Mouse (Mus musculus) limb, embryonic 11.5 days (tissue): ENCODE measurements at regions not wholly inside any gene's neighbourhood (a gene's known extent, or its start where the extent isn't known, plus 50 kb on each side); places are given as distances from the start of the nearest gene placed in this dataset.

Experiments
- ATAC-seq: fragments of 200-750 bp; cut with Nextera tagmentation; 2 replicates; pipeline ENCODE4 v1.8.0; 2017; ENCODE audit warnings: low read depth; ENCODE audit not compliant: insufficient number of reproducible peaks, low FRiP score, low TSS enrichment
- DNase-seq: peaks from one replicate; pipeline ENCODE4 v3.0.0-alpha.2; 2015; ENCODE audit warnings: low spot score
- H3K27ac ChIP-seq: fragments of 300-500 bp; sonication (generic); replicated peaks from 2 replicates; pipeline ENCODE4 v1.5.1; 2014; ENCODE audit warnings: low read depth, mild to moderate bottlenecking, low read length
- H3K27me3 ChIP-seq: fragments of 300-500 bp; sonication (generic); 2 replicates; pipeline ENCODE4 v1.6.1; 2014; ENCODE audit warnings: mild to moderate bottlenecking, low read length, mixed read lengths; ENCODE audit not compliant: control insufficient read depth, insufficient read depth
- H3K36me3 ChIP-seq: fragments of 300-500 bp; sonication (generic); 2 replicates; pipeline ENCODE4 v1.6.1; 2014; ENCODE audit warnings: mild to moderate bottlenecking, low read length, moderate library complexity, mixed read lengths; ENCODE audit not compliant: control insufficient read depth, insufficient read depth
- H3K4me1 ChIP-seq: fragments of 300-500 bp; sonication (generic); 2 replicates; pipeline ENCODE4 v1.6.1; 2014; ENCODE audit warnings: low read length, mixed read lengths; ENCODE audit not compliant: control insufficient read depth, insufficient read depth
- H3K4me2 ChIP-seq: fragments of 300-500 bp; sonication (generic); 2 replicates; pipeline ENCODE4 v1.6.1; 2014; ENCODE audit warnings: low read depth, mild to moderate bottlenecking, moderate library complexity; ENCODE audit not compliant: severe bottlenecking
- H3K4me3 ChIP-seq: fragments of 300-500 bp; sonication (generic); 2 replicates; pipeline ENCODE4 v1.5.1; 2014; ENCODE audit warnings: low read depth, low read length
- H3K9ac ChIP-seq: fragments of 300-500 bp; sonication (generic); 2 replicates; pipeline ENCODE4 v1.6.1; 2014; ENCODE audit warnings: mild to moderate bottlenecking, low read length
- H3K9me3 ChIP-seq: fragments of 300-500 bp; sonication (generic); 2 replicates; pipeline ENCODE4 v1.6.1; 2016; ENCODE audit warnings: low read length; ENCODE audit not compliant: control insufficient read depth
- WGBS: fragments of 180-500 bp; shearing (Covaris S2); extraction: QIAGEN DNeasy Blood & Tissue Kit; methylation state at CpG from one replicate; pipeline ENCODE4 v1.1.7; 2014; 5-methylcytosine and 5-hydroxymethylcytosine counted together

DNA sequence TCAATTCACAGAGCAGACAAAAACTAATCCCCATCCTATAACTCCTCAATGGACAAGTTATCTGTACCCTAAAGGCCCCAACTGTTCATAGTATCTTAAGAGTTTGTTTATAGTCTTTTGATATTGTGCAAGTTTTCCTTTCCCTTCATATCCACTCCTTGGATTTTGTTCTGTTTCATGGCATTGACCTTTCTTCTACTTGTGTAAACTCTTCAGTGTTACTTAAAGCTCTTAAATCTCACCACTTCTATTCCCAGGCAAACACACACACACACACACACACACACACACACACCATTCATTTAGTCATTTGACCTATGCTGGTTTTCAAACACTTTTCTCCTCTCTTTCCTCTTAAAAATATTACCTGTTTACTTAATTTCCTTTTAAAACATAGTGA is 192.7 kb downstream of the Brinp2 start:
- Histone ChIP-seq H3K27me3 (no peaks in the 10 kb centered on the region), H3K9me3 (no peaks in the 10 kb centered on the region), H3K4me2 (no peak overlapping the region), H3K36me3 (no peaks in the 10 kb centered on the region), H3K4me3 (no peak overlapping the region), H3K27ac (no peak overlapping the region), H3K4me1 (no peaks in the 10 kb centered on the region), H3K9ac (no peak overlapping the region)
- DNase-seq (no peak), ATAC-seq (no peak)

- ATAC-seq (no peak), DNase-seq (no peak)
- Histone ChIP-seq H3K36me3 (no peaks in the 10 kb centered on the region), H3K4me2 (no peak overlapping the region), H3K27me3 (no peaks in the 10 kb centered on the region), H3K9ac (no peak overlapping the region), H3K4me3 (no peak overlapping the region), H3K27ac (no peak overlapping the region), H3K4me1 (no peaks in the 10 kb centered on the region), H3K9me3 (no peaks in the 10 kb centered on the region)
- WGBS, result 72% methylated on average over 3 of the region's 3 CpGs
Measured at GRCm38 (mm10) chr1:158170006-158170405, 186.1 kb downstream of the Brinp2 start.

- H3K4me1 ChIP-seq, result no peaks in the 10 kb centered on the region
- WGBS, result 73% methylated on average over 4 of the region's 4 CpGs
- ATAC-seq, result no peak
Measured at GRCm38 (mm10) chr1:158180095-158180494, 176.0 kb downstream of the Brinp2 start.

DNA sequence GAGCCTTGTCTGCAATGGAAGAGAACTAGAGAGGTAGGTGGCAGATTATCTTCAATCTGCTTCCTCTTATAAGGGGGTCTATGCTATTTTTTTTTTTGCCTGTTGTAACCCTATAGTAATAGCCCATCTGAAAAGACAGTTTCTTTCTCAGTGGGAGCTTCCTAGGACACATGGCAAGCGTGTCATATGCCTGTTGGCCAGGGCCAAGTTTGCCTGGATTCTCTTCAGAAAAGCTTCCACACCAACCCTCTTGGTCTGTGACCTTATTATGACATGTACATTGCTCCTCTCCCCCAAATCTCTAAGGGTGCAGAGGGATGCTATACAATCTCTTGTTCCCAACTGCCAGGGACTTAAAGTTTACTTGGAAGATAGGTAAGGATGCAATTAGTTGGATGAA is 174.8 kb downstream of the Brinp2 start:
- DNase-seq, result no peak
- no peak overlapping the region for H3K27ac ChIP-seq
- no peaks in the 10 kb centered on the region for H3K4me1 ChIP-seq
- no peak overlapping the region for H3K4me3 ChIP-seq
- H3K9ac ChIP-seq, result no peak overlapping the region
- no peaks in the 10 kb centered on the region for H3K9me3 ChIP-seq
- no peaks in the 10 kb centered on the region for H3K36me3 ChIP-seq
- 87% methylated on average over 1 of the region's 1 CpGs for WGBS
- H3K4me2 ChIP-seq, result no peak overlapping the region
- H3K27me3 ChIP-seq, result no peaks in the 10 kb centered on the region
- no peak for ATAC-seq

More at GRCm38 (mm10) chr1:158180095-158180494, 176.0 kb downstream of the Brinp2 start:
- Histone ChIP-seq H3K9me3 (no peaks in the 10 kb centered on the region), H3K9ac (no peak overlapping the region), H3K4me2 (no peak overlapping the region), H3K27me3 (no peaks in the 10 kb centered on the region), H3K4me3 (no peak overlapping the region), H3K36me3 (no peaks in the 10 kb centered on the region), H3K27ac (no peak overlapping the region)
- no peak for DNase-seq

DNA sequence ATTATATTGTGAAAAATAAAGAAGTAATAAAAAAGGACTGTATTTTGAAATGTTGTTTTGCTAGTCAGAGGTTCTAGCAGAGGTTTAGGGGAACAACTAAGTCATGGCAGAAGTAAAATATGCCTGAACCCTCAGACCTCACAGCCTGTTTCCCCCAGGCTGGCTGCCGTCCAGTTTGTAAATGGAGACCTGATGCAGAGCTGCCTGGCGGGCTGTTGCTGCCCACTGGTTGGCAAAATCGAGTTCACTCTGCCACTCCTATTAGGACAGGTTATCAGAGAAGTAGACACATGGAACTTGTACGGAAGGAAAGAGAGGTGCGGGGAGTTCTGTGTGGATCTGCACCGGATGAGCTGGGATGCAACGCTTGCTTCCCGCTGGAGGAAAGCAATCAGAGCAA is 168.5 kb downstream of the Brinp2 start:
- Histone ChIP-seq H3K27me3 (no peaks in the 10 kb centered on the region), H3K27ac (no peak overlapping the region), H3K36me3 (no peaks in the 10 kb centered on the region), H3K4me2 (no peak overlapping the region), H3K4me1 (no peaks in the 10 kb centered on the region), H3K9ac (no peak overlapping the region), H3K9me3 (no peaks in the 10 kb centered on the region), H3K4me3 (no peak overlapping the region)
- 76% methylated on average over 8 of the region's 8 CpGs for WGBS
- no peak for DNase-seq
- ATAC-seq, result no peak

DNA sequence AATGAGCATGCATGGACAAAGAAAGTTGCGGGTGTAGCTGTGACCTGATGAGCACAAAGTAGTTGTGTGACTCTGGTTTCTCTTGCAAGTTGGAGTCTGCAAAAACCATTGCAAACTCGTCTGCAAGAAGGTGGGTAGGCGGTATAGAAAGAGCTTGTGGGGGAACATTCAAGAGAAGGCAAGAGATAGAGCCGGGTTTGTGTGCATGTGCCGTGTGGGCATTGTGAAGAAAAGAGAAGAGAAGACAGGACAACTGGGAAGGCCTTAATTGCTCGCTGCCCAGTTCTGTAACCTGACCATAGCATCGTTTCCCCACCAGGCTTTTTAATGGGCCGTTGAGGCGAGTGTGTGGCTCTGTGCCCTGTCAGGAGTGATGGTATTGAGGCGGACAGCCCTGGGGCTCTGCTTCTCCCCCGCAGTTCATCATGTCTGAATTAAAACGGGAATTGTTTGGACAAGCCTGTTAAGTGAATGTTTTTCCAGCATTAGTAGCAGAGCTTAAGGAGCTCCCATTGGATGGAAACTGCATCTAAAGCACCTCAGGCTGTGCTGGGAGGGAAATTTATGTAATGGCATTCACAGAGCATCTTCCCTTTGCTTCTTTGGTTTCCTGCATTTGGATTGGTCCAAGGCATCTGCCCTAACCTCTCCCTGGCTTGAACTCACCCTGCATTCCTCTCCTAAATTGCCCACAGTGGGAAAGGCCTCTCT is 163.1 kb downstream of the Brinp2 start:
- WGBS, result 54% methylated on average over 12 of the region's 12 CpGs
- Histone ChIP-seq H3K4me2 (no peak overlapping the region), H3K27me3 (no peaks in the 10 kb centered on the region), H3K4me1 (0 out of 2 replicates have a peak, but pooled peaks cover 3% of the 10 kb centered on the region), H3K4me3 (no peak overlapping the region), H3K9me3 (no peaks in the 10 kb centered on the region), H3K27ac (no peak overlapping the region), H3K9ac (no peak overlapping the region), H3K36me3 (no peaks in the 10 kb centered on the region)
- DNase-seq (no peak), ATAC-seq (no peak)

GRCm38 (mm10) chr1:158193968-158194565 is 162.1 kb downstream of the Brinp2 start:
- no peaks in the 10 kb centered on the region for H3K27me3 ChIP-seq
- no peak for DNase-seq

More at GRCm38 (mm10) chr1:158193968-158194565, 162.1 kb downstream of the Brinp2 start:
- H3K9ac ChIP-seq, result no peak overlapping the region
- no peaks in the 10 kb centered on the region for H3K36me3 ChIP-seq
- ATAC-seq, result no peak
- H3K4me1 ChIP-seq, result 0 out of 2 replicates have a peak, but pooled peaks cover 3% of the 10 kb centered on the region
- 69% methylated on average over 12 of the region's 12 CpGs for WGBS
- H3K27ac ChIP-seq, result no peak overlapping the region
- no peak overlapping the region for H3K4me2 ChIP-seq
- no peaks in the 10 kb centered on the region for H3K9me3 ChIP-seq
- no peak overlapping the region for H3K4me3 ChIP-seq
